Mouse (Mus musculus): ENCODE measurements at regions not wholly inside any gene's neighbourhood (a gene's known extent, or its start where the extent isn't known, plus 50 kb on each side); places are given as distances from the start of the nearest gene placed in this dataset.

- DNase-seq (ENCODE audit: low spot score in 2 of 2): peak in 1 of 2 experiments; percentile 43
Measured at GRCm38 (mm10) chr14:85620931-85621330, 1177.6 kb downstream of the Pcdh17 start.
